Mouse (Mus musculus) midbrain, embryonic 15.5 days (tissue): ENCODE measurements around the gene Scn3a. TPM values are rescaled to one million over a fixed set of nuclear protein-coding genes. Genes with fewer than 3 reads are reported as not detected.

ENCODE experiments used
- ATAC-seq: fragments of 200-750 bp; cut with Nextera tagmentation; replicated peaks from 2 replicates; pipeline ENCODE4 v1.8.0; 2017; ENCODE audit warnings: moderate TSS enrichment
- H3K27ac ChIP-seq: fragments of 300-500 bp; sonication (generic); 2 replicates; pipeline ENCODE4 v1.5.1; 2015; ENCODE audit warnings: mild to moderate bottlenecking, inconsistent platforms
- H3K27me3 ChIP-seq: fragments of 300-500 bp; sonication (generic); replicated peaks from 2 replicates; pipeline ENCODE4 v1.6.1; 2015; ENCODE audit warnings: inconsistent platforms
- H3K36me3 ChIP-seq: fragments of 300-500 bp; sonication (generic); replicated peaks from 2 replicates; pipeline ENCODE4 v1.6.1; 2015; ENCODE audit warnings: inconsistent platforms
- H3K4me1 ChIP-seq: fragments of 300-500 bp; sonication (generic); 2 replicates; pipeline ENCODE4 v1.6.1; 2015; ENCODE audit warnings: inconsistent platforms
- H3K4me2 ChIP-seq: fragments of 300-500 bp; sonication (generic); 2 replicates; pipeline ENCODE4 v1.6.1; 2015; ENCODE audit warnings: inconsistent platforms, mild to moderate bottlenecking, moderate library complexity
- H3K4me3 ChIP-seq: fragments of 300-500 bp; sonication (generic); 2 replicates; pipeline ENCODE4 v1.5.1; 2015; ENCODE audit warnings: mild to moderate bottlenecking, inconsistent platforms
- H3K9ac ChIP-seq: fragments of 300-500 bp; sonication (generic); 2 replicates; pipeline ENCODE4 v1.6.1; 2015; ENCODE audit warnings: mild to moderate bottlenecking, inconsistent platforms
- H3K9me3 ChIP-seq: fragments of 300-500 bp; sonication (generic); 2 replicates; pipeline ENCODE4 v1.6.1; 2016; ENCODE audit warnings: inconsistent platforms
- WGBS: fragments of 180-500 bp; shearing (Covaris S2); methylation state at CpG from one replicate; pipeline ENCODE4 v1.1.7; 2015; ENCODE audit warnings: mixed read lengths; 5-methylcytosine and 5-hydroxymethylcytosine counted together
- polyA plus RNA-seq: library from polyadenylated mRNA; unstranded; fragments of >200 nt; fragmentation: Nextera tagmentation; extraction: Ambion mirVana; gene quantifications from 2 replicates; pipeline ENCODE4 v1.2.1, GENCODE M21; 2015

Gene Scn3a
- polyA plus RNA-seq, result 63.0 and 71.7 TPM in 2 replicates

DNA sequence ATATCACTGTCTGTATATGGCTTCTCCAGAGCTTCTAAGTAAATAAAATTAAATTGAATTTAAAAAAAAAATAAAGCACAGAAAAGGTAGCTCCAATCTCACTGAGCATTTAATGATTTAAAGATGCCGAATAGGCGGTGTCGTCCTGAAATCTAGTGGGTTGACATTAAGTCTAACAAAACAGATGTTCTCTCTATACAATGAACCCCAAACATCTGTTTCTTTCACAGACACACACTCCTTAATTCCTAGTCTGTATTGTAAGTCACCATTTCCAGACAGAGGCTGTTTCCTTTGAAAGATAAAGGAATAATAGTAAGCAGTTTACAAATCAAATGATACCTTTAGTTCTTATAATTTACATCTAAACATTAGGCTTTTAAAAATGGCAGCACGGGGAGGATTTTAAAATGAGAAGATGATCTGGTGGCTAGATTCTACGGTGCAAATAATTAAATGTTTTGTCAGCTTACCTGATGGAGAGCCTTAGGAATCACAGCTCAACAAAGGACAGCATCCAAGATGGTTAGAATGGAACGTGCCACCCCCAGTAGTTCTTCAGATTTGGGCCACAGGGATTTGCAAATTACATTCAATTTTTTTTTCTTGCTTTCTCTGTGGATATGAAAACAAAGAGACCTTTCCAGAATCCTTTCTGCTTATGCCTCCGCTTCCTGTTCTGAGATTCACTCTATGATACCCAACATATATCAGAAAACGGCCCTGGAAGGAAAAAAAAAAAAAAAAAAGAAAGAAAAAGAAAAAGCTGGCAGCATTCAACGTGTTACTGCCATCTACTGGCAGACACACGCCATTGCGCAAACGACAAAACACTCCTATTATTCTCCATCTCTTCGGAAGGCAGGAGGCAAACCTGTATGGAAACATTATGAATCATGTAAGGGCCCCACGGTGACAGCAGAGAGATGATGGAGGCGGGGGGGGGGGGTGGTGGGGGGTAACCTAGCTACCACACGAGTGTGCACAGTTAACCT, at the start of gene Scn3a:
Gene Scn3a (minus strand): TSS at position 835 of the 995 bp plus-strand sequence.
- Histone ChIP-seq H3K4me1 (peaks cover 24% of the 10 kb centered on the region), H3K9ac (peak within 1 kb of the TSS; percentile 71), H3K4me2 (peak within 1 kb of the TSS; percentile 70), H3K4me3 (peak within 1 kb of the TSS; percentile 40), H3K36me3 (no peaks in the 10 kb centered on the region), H3K27me3 (no peaks in the 10 kb centered on the region), H3K27ac (peak within 1 kb of the TSS; percentile 88), H3K9me3 (no peaks in the 10 kb centered on the region)
- ATAC-seq, result peak; percentile 89
- WGBS, result 7% methylated on average over 16 of the region's 16 CpGs

GRCm38 (mm10) chr2:65611887-65612286, 44.5 kb upstream of the Scn3a start:
- Histone ChIP-seq H3K9ac (no peak overlapping the region), H3K4me1 (no peaks in the 10 kb centered on the region), H3K27ac (no peak overlapping the region), H3K27me3 (no peaks in the 10 kb centered on the region), H3K4me3 (no peak overlapping the region), H3K9me3 (no peaks in the 10 kb centered on the region), H3K4me2 (no peak overlapping the region), H3K36me3 (no peaks in the 10 kb centered on the region)
- WGBS, result 89% methylated on average over 4 of the region's 4 CpGs
- ATAC-seq, result no peak

DNA sequence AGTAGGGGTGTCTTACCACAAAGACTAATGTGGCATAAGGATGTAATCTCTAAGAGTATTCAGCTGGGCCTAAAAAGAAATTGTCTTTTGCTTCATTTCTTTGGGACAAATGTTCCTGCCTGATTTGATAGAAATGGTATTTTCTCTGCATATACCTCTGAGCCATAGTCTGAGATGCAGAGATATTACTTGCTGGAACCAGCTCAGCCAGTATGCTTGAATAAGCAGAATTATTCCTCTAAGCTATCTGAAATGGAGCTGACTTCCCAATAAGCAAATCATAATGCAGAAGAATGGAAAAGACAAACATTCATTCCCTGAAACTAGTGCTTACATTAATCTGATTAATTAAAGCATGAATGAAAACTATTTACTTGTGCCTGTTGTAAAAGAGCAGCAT, 40.4 kb upstream of the Scn3a start:
- H3K4me3 ChIP-seq, result no peak overlapping the region
- no peak for ATAC-seq
- H3K4me2 ChIP-seq, result no peak overlapping the region
- no peak overlapping the region for H3K27ac ChIP-seq
- H3K36me3 ChIP-seq, result no peaks in the 10 kb centered on the region
- no peaks in the 10 kb centered on the region for H3K4me1 ChIP-seq
- H3K27me3 ChIP-seq, result no peaks in the 10 kb centered on the region
- H3K9ac ChIP-seq, result no peak overlapping the region
- H3K9me3 ChIP-seq, result no peaks in the 10 kb centered on the region

DNA sequence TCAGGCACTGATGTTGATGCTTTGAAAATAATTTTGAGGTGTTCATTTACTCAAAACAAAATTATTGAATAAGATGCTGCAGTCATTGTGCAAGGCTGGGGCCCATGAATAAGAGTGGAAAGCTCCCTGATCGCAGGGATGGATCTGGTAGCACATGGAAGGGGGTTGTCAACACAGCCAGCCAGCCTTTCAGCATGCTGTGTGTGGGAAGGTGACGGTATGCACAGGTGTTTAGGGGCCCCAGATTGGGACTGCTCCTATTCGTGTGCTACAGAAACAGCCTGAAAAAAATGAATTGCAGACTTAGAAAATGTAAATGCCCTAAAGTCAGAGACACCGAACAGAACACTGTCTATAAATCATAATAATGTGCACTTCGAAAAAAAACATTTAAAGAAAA, 20.3 kb upstream of the Scn3a start:
- no peak overlapping the region for H3K9ac ChIP-seq
- H3K27ac ChIP-seq, result no peak overlapping the region
- no peak overlapping the region for H3K4me2 ChIP-seq
- no peak overlapping the region for H3K4me3 ChIP-seq
- no peaks in the 10 kb centered on the region for H3K27me3 ChIP-seq
- no peaks in the 10 kb centered on the region for H3K36me3 ChIP-seq
- WGBS, result 87% methylated on average over 5 of the region's 5 CpGs
- H3K9me3 ChIP-seq, result no peaks in the 10 kb centered on the region
- ATAC-seq, result no peak
- H3K4me1 ChIP-seq, result no peaks in the 10 kb centered on the region

GRCm38 (mm10) chr2:65567925-65568324, 498 bp upstream of the Scn3a start:
- no peaks in the 10 kb centered on the region for H3K36me3 ChIP-seq

DNA sequence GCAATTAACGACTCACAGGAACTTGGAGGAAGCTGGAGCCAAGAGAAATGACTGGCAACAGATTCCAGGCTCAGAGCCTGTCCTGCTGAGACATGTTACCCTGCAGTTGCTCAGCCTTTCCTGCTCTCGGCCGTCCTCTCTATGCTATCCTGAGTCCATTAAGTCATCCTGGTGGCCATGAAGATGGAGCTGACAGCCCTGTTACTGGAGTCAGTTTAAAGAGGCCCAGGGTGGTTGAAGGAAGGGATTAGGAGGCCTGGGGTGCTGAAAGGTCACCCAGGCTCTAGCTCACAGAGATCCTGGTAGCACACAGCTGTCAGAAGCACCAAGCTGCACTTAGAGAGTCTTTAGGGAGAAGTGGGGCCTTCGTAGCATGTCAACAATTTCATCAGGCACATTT, 3.5 kb downstream of the Scn3a start:
- ATAC-seq, result no peak
- Histone ChIP-seq H3K9ac (peak overlapping the region; percentile 48), H3K4me3 (peak overlapping the region; percentile 40), H3K4me1 (peaks cover 24% of the 10 kb centered on the region), H3K27ac (0 out of 2 replicates have a peak overlapping the region, but pooled peaks have one; percentile 15), H3K27me3 (no peaks in the 10 kb centered on the region), H3K36me3 (no peaks in the 10 kb centered on the region), H3K4me2 (peak overlapping the region; percentile 70), H3K9me3 (no peaks in the 10 kb centered on the region)
- 14% methylated on average over 4 of the region's 4 CpGs for WGBS

More at GRCm38 (mm10) chr2:65567925-65568324, 498 bp upstream of the Scn3a start:
- WGBS, result 90% methylated on average over 4 of the region's 4 CpGs
- no peak overlapping the region for H3K9ac ChIP-seq
- H3K4me1 ChIP-seq, result peaks cover 24% of the 10 kb centered on the region
- no peaks in the 10 kb centered on the region for H3K27me3 ChIP-seq
- H3K27ac ChIP-seq, result no peak overlapping the region
- H3K9me3 ChIP-seq, result no peaks in the 10 kb centered on the region
- H3K4me3 ChIP-seq, result no peak overlapping the region
- ATAC-seq, result peak; percentile 53
- no peak overlapping the region for H3K4me2 ChIP-seq

DNA sequence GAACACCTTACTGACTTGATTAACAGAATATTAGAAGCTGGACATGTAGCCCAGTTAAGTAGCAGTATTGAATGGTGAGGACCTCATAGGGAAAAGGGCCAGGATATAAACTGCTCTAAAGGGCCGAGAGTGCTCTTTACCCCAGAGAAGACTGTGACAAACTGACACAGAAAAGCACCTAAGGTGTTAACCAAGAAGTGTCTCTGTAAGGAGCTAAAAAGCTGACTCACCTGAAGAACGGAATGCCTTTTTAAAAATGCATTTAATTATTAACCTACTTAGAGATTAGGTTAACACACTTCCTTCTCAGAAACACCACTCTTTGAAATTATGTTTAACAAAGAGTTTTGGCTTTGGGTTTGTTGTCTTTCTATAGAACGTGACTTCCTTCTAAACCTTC, 9.7 kb downstream of the Scn3a start:
- Histone ChIP-seq H3K27ac (no peak overlapping the region), H3K4me1 (peaks cover 7% of the 10 kb centered on the region), H3K36me3 (no peaks in the 10 kb centered on the region), H3K4me3 (no peak overlapping the region), H3K27me3 (no peaks in the 10 kb centered on the region), H3K9ac (no peak overlapping the region), H3K4me2 (no peak overlapping the region), H3K9me3 (no peaks in the 10 kb centered on the region)
- ATAC-seq, result no peak
- 73% methylated on average over 3 of the region's 3 CpGs for WGBS

DNA sequence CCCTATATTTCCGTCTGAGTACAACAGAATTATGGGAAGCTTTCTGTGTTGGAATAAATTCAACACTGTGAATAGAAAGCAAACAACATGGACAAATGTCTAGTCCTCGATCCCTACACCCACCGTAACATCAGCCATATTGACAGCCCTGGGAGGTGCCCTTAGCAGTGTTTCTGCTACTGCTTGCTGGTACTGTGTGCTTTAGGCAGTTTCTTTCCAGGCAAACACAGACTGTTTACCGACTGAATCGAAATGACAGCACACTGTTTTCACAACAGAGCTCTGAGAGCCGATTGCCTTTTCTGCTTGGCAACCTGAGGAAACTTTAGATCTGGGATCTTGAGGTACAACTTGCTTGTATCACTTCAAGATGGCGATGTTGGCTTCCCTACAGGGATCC, 12.8 kb downstream of the Scn3a start:
- no peaks in the 10 kb centered on the region for H3K27me3 ChIP-seq
- H3K36me3 ChIP-seq, result no peaks in the 10 kb centered on the region
- no peak overlapping the region for H3K4me3 ChIP-seq
- no peak overlapping the region; the same call in 1 of the 2 replicates for H3K27ac ChIP-seq
- no peak overlapping the region for H3K9ac ChIP-seq
- no peak for ATAC-seq
- H3K9me3 ChIP-seq, result no peaks in the 10 kb centered on the region
- no peak overlapping the region for H3K4me2 ChIP-seq
- H3K4me1 ChIP-seq, result peaks cover 18% of the 10 kb centered on the region
- WGBS, result 81% methylated on average over 7 of the region's 7 CpGs

- H3K9ac ChIP-seq, result no peak overlapping the region
- H3K27me3 ChIP-seq, result no peaks in the 10 kb centered on the region
- H3K36me3 ChIP-seq, result no peaks in the 10 kb centered on the region
- H3K4me1 ChIP-seq, result peaks cover 18% of the 10 kb centered on the region
- no peaks in the 10 kb centered on the region for H3K9me3 ChIP-seq
- no peak for ATAC-seq
- WGBS, result 82% methylated on average over 3 of the region's 3 CpGs
- H3K4me3 ChIP-seq, result no peak overlapping the region
- H3K27ac ChIP-seq, result no peak overlapping the region
- H3K4me2 ChIP-seq, result no peak overlapping the region
These were observed 14.0 kb downstream of the Scn3a start for GRCm38 (mm10) chr2:65553473-65553872.

DNA sequence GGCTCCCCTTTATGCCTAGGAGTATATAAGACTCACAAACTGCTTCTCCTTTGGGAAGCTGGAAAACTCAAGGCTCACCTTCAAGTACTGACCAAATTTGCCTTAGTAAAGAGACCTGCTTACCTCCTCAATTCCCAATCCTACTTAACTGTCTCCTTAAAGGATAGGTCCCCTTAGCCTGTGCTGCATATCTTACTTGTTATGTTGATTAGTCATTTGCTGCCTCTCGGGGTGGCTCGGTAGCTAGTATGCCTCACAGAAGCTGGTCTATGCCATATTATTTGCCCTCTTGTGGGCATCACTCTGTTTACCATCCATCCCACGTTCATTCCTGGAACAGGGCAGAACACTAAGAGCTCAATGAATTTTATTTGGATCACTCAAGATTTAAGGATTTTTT, 14.7 kb downstream of the Scn3a start:
- H3K4me1 ChIP-seq, result peaks cover 18% of the 10 kb centered on the region
- no peaks in the 10 kb centered on the region for H3K9me3 ChIP-seq
- H3K4me3 ChIP-seq, result no peak overlapping the region
- 0 out of 2 replicates have a peak, but pooled peaks have one; percentile 30 for ATAC-seq
- H3K27ac ChIP-seq, result 0 out of 2 replicates have a peak overlapping the region, but pooled peaks have one; percentile 48
- H3K9ac ChIP-seq, result no peak overlapping the region
- no peaks in the 10 kb centered on the region for H3K27me3 ChIP-seq
- H3K36me3 ChIP-seq, result no peaks in the 10 kb centered on the region
- 37% methylated on average over 3 of the region's 3 CpGs for WGBS
- peak overlapping the region; percentile 6; the same call in 1 of the 2 replicates for H3K4me2 ChIP-seq

DNA sequence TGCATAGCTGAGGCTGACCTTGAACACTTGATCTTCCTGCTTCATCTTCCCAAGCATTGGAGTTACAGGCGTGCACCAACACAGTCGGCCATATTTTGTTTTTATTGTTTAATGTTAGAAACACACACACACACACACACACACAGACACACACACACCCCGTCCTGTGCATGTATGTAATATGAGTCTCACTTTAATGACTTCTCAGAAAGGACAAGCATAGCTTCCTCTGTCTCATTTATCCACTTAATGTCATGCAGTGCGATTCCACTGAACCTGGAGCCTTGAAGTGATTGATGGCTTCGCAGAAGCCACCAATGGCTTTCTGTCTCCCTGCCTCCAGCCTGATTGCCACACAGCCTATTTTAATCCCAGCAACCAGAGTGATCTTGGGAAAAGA, 15.2 kb downstream of the Scn3a start:
- Histone ChIP-seq H3K27me3 (no peaks in the 10 kb centered on the region), H3K9me3 (no peaks in the 10 kb centered on the region), H3K27ac (0 out of 2 replicates have a peak overlapping the region, but pooled peaks have one; percentile 26), H3K4me2 (peak overlapping the region; percentile 6; the same call in 1 of the 2 replicates), H3K36me3 (no peaks in the 10 kb centered on the region), H3K4me3 (no peak overlapping the region), H3K9ac (no peak overlapping the region), H3K4me1 (peaks cover 22% of the 10 kb centered on the region)
- ATAC-seq, result peak; percentile 57; the same call in 1 of the 2 replicates
- WGBS, result 32% methylated on average over 5 of the region's 5 CpGs

DNA sequence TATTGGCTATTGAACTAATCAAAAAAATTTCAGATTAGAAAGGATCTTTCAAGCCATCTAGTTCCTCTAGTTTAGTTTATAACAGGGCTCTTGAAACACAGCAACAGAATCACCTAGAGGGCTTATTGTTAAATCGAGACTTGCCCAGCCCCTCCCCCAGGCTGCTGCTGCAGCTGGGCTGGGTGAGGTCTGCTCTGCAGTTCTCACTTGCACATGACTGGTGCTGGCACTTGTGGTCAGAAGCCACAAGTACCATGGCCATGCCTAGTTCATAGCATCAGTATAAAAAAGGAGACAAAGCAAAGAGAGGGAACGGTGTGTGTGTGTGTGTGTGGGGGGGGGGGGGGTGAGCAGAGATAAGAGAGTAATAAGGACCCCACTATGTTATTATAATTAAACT, 15.7 kb downstream of the Scn3a start:
- H3K36me3 ChIP-seq, result no peaks in the 10 kb centered on the region
- no peak overlapping the region for H3K27ac ChIP-seq
- H3K27me3 ChIP-seq, result no peaks in the 10 kb centered on the region
- H3K4me2 ChIP-seq, result no peak overlapping the region
- 0 out of 2 replicates have a peak, but pooled peaks have one; percentile 21 for ATAC-seq
- no peak overlapping the region for H3K9ac ChIP-seq
- no peak overlapping the region for H3K4me3 ChIP-seq
- no peaks in the 10 kb centered on the region for H3K9me3 ChIP-seq
- 28% methylated on average over 2 of the region's 2 CpGs for WGBS
- peaks cover 24% of the 10 kb centered on the region for H3K4me1 ChIP-seq
